Mouse (Mus musculus) liver, embryonic 12.5 days (tissue): ENCODE measurements around the gene Sh3glb1. TPM values are rescaled to one million over a fixed set of nuclear protein-coding genes. Genes with fewer than 3 reads are reported as not detected.

Source experiments
- ATAC-seq: fragments of 200-750 bp; cut with Nextera tagmentation; 2 replicates; pipeline ENCODE4 v1.8.0; 2017; ENCODE audit warnings: moderate number of reproducible peaks, mild to moderate bottlenecking, moderate library complexity
- H3K27ac ChIP-seq: fragments of 300-500 bp; sonication (generic); 2 replicates; pipeline ENCODE4 v1.5.1; 2016; ENCODE audit warnings: mild to moderate bottlenecking
- H3K27me3 ChIP-seq: fragments of 300-500 bp; sonication (generic); replicated peaks from 2 replicates; pipeline ENCODE4 v1.6.1; 2016; ENCODE audit warnings: mild to moderate bottlenecking, moderate library complexity
- H3K36me3 ChIP-seq: fragments of 300-500 bp; sonication (generic); 2 replicates; pipeline ENCODE4 v1.6.1; 2016; ENCODE audit warnings: mild to moderate bottlenecking, moderate library complexity
- H3K4me1 ChIP-seq: fragments of 300-500 bp; sonication (generic); 2 replicates; pipeline ENCODE4 v1.6.1; 2016
- H3K4me2 ChIP-seq: fragments of 300-500 bp; sonication (generic); 2 replicates; pipeline ENCODE4 v1.6.1; 2016; ENCODE audit warnings: mild to moderate bottlenecking, moderate library complexity
- H3K4me3 ChIP-seq: fragments of 300-500 bp; sonication (generic); 2 replicates; pipeline ENCODE4 v1.5.1; 2016; ENCODE audit warnings: mild to moderate bottlenecking, moderate library complexity
- H3K9ac ChIP-seq: fragments of 300-500 bp; sonication (generic); 2 replicates; pipeline ENCODE4 v1.6.1; 2016; ENCODE audit warnings: mild to moderate bottlenecking, moderate library complexity
- H3K9me3 ChIP-seq: fragments of 300-500 bp; sonication (generic); replicated peaks from 2 replicates; pipeline ENCODE4 v1.6.1; 2016; ENCODE audit warnings: mild to moderate bottlenecking, moderate library complexity
- WGBS: fragments of 180-500 bp; shearing (Covaris S2); methylation state at CpG from one replicate; pipeline ENCODE4 v1.1.7; 2016; ENCODE audit not compliant: insufficient replicate concordance; 5-methylcytosine and 5-hydroxymethylcytosine counted together
- polyA plus RNA-seq: library from polyadenylated mRNA; unstranded; fragments of >200 nt; fragmentation: Nextera tagmentation; extraction: Ambion mirVana; gene quantifications from 2 replicates; pipeline ENCODE4 v1.2.1, GENCODE M21; 2016

The Sh3glb1 gene
- polyA plus RNA-seq, 1 experiment from 2014 or later = 88.7 TPM

DNA sequence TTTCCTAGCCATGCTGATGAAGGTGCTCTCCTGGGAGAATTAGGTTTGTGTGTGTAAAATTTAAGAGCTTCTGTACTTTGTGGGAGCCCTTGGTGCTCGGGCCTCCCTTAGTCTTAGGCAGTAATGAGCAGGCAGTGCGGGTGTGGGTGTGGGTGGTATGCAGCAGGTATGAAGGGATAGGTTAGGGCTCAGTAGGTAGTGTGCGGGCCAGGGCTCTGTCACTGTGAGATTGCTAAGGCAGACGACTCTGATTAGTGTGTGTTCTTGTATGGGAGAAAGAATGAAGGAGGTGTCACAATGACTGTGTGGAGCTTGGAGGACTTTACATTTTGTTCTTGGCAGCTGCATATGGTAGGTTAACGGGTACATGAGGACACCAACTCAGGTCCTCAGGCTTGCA lies 34.0 kb downstream of the Sh3glb1 start:
- no peak overlapping the region for H3K4me2 ChIP-seq
- no peak for ATAC-seq
- no peak overlapping the region for H3K4me3 ChIP-seq
- no peaks in the 10 kb centered on the region for H3K27me3 ChIP-seq
- H3K9ac ChIP-seq = no peak overlapping the region
- WGBS = 81% methylated on average over 5 of the region's 5 CpGs
- peaks cover 52% of the 10 kb centered on the region for H3K36me3 ChIP-seq
- H3K27ac ChIP-seq = peak overlapping the region; percentile 55; the same call in 1 of the 2 replicates
- H3K9me3 ChIP-seq = no peaks in the 10 kb centered on the region
- peaks cover 73% of the 10 kb centered on the region for H3K4me1 ChIP-seq

DNA sequence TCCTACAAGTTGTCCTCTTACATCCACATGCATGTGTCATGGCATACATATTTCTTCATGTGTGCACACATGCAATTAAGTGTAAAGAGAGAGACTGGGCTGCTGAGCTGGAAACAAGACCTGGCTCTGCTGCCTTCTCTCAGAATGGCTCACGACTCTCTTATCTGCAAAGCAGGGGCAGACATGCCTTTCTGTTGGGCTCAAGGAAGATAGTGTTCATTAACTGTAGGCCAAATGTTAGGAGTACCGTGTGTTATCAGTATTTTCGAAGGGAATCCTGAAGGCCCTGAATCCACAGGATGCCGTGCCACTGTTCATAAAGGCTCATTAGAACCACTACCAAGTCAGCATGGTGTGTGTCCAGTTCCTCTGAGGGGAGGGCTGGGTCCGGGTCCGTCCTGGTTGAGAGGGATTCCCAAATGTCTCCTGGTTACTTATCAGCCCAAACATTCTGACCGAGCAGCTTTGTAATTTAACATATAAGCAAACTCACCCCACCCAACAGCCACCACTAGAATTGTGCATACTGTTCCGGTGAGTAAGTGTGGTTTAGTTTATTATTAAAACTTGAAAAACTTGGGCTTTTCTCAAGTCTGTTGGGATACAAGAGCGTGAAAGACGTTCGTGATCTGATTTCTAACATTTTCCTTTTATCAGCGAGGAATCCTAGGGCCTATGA lies 36.9 kb downstream of the Sh3glb1 start:
- H3K27ac ChIP-seq = peak overlapping the region; percentile 93

DNA sequence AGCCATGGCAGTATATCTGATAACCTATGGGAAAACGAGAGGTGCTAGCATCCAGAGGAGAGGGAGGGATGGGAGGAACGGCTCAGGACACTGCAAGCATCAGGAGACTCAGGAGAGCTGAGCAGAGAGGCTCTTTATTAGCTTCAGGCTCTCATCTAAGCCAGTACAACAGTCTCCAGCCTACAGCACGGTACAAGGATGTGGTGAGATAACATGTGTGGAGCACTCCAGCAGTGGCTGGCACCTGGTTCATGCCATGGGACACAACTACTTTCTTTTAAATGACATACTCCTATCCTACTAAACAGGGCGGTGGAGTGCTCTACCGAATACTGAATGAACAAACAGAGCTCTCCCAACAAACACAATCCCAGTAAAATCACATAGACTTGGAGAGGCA lies 38.6 kb downstream of the Sh3glb1 start:
- Histone ChIP-seq H3K27me3 (no peaks in the 10 kb centered on the region), H3K9ac (no peak overlapping the region), H3K4me3 (no peak overlapping the region), H3K9me3 (no peaks in the 10 kb centered on the region), H3K27ac (peak overlapping the region; percentile 93), H3K4me2 (no peak overlapping the region), H3K4me1 (peaks cover 83% of the 10 kb centered on the region), H3K36me3 (peaks cover 18% of the 10 kb centered on the region)
- WGBS = 55% methylated on average over 5 of the region's 5 CpGs
- ATAC-seq = peak; percentile 48

More for the DNA sequence above, 36.9 kb downstream of the Sh3glb1 start:
- Histone ChIP-seq H3K9me3 (no peaks in the 10 kb centered on the region), H3K9ac (0 out of 2 replicates have a peak overlapping the region, but pooled peaks have one; percentile 15), H3K4me2 (peak overlapping the region; percentile 48), H3K27me3 (no peaks in the 10 kb centered on the region), H3K36me3 (peaks cover 32% of the 10 kb centered on the region), H3K4me3 (no peak overlapping the region), H3K4me1 (peaks cover 82% of the 10 kb centered on the region)
- 41% methylated on average over 12 of the region's 12 CpGs for WGBS
- ATAC-seq = peak; percentile 91

DNA sequence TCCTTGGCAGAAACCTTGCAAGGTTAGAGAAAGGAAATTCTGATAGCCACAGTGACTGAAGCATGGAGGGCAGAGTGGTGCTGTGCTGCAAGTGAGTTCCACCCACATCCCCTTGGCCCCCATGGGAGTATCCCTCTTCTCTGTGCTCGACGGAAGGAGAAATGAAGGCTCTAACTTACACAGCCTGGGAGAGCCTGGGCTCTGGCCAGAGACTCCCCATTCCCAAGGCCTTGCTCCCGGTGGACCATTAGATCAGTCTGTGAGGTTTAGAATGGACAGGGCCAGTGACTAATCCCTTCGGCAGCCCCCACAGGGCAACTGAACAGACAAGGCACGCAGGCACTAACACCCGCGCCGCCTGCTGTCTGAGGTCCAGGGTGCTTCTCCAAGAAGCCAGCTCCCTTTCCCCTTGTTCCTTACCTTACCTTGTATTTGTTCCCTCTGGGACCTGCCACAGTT lies 40.4 kb downstream of the Sh3glb1 start:
- H3K27me3 ChIP-seq = no peaks in the 10 kb centered on the region
- H3K9me3 ChIP-seq = no peaks in the 10 kb centered on the region
- H3K4me3 ChIP-seq = no peak overlapping the region
- H3K27ac ChIP-seq = peak overlapping the region; percentile 38; the same call in 1 of the 2 replicates
- no peak overlapping the region for H3K4me2 ChIP-seq
- H3K36me3 ChIP-seq = peaks cover 7% of the 10 kb centered on the region; the same call in 1 of the 2 replicates
- 71% methylated on average over 8 of the region's 8 CpGs for WGBS
- ATAC-seq = no peak
- H3K4me1 ChIP-seq = peaks cover 83% of the 10 kb centered on the region
- H3K9ac ChIP-seq = peak overlapping the region; percentile 13; the same call in 1 of the 2 replicates

DNA sequence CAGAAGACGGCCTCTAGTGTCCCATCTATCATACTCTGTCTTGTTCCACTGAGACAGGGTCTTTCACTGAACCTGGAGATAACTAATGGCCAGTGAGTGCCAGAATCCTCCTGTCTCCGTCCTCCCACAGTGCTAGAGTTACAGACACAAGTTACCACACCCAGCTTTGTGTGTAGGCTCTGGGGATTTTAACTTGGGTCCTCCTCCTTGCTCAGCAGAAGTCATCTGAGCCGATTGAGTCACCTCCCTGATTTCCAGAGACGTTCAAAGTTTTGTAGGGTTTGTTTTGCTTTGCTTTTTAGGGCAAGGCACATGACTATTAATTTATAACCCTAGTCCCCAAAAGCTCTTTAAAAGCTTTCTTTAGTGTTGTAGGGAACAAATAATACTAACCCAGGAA lies 41.0 kb downstream of the Sh3glb1 start:
- peaks cover under 1% of the 10 kb centered on the region; the same call in 1 of the 2 replicates for H3K36me3 ChIP-seq
- H3K4me2 ChIP-seq = no peak overlapping the region
- no peaks in the 10 kb centered on the region for H3K9me3 ChIP-seq
- ATAC-seq = no peak
- peak overlapping the region; percentile 38; the same call in 1 of the 2 replicates for H3K27ac ChIP-seq
- 35% methylated on average over 4 of the region's 4 CpGs for WGBS
- H3K4me3 ChIP-seq = no peak overlapping the region
- H3K4me1 ChIP-seq = peaks cover 81% of the 10 kb centered on the region
- H3K27me3 ChIP-seq = no peaks in the 10 kb centered on the region
- 0 out of 2 replicates have a peak overlapping the region, but pooled peaks have one; percentile 13 for H3K9ac ChIP-seq

DNA sequence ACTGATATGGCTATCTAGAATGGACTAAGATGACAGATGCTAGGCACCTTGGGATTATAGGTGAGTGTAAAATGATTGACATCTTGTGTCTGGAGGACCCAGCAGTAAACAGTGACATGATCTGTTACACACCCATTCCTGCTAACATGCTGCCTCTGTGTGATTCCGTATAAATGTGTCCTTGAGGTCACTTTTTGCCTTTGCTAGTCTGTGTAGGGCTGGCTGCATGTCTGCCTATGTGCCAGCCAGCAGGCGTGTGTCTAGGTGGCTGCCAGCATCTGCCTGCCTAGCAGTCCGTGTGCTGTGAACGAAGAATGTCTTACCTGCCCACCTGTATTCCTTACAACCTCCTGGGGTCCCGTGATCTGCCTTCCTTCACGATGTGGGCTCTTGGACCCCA lies 42.4 kb downstream of the Sh3glb1 start:
- Histone ChIP-seq H3K4me1 (peaks cover 72% of the 10 kb centered on the region), H3K9ac (no peak overlapping the region), H3K27ac (no peak overlapping the region), H3K9me3 (no peaks in the 10 kb centered on the region), H3K27me3 (no peaks in the 10 kb centered on the region), H3K4me2 (no peak overlapping the region), H3K36me3 (no peaks in the 10 kb centered on the region), H3K4me3 (no peak overlapping the region)
- 84% methylated on average over 6 of the region's 6 CpGs for whole genome bisulfite sequencing
- ATAC-seq = no peak

DNA sequence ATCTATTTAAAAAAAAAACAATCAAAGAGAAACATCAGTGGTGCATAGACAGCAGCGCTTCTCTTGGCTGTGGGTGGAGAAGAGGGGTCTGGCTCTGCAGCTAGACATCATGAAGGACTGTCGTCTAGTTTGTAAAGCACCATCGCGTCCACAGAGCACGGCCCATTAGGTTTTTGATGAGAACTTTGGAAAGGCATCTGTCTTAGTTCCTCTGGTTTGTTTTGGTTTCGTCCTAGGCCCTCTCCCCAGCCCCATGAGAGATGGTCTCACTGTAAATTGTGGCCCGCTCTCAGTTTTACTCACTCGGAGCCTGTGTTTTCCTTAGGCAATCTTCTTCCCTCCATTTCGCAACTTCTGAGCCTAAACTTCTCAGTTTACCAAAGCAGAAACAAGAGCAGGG lies 43.9 kb downstream of the Sh3glb1 start:
- Histone ChIP-seq H3K9ac (no peak overlapping the region), H3K27me3 (no peaks in the 10 kb centered on the region), H3K27ac (0 out of 2 replicates have a peak overlapping the region, but pooled peaks have one; percentile 0), H3K9me3 (no peaks in the 10 kb centered on the region), H3K4me1 (peaks cover 72% of the 10 kb centered on the region), H3K4me2 (no peak overlapping the region), H3K4me3 (no peak overlapping the region), H3K36me3 (no peaks in the 10 kb centered on the region)
- no peak for ATAC-seq
- WGBS = 83% methylated on average over 9 of the region's 9 CpGs

DNA sequence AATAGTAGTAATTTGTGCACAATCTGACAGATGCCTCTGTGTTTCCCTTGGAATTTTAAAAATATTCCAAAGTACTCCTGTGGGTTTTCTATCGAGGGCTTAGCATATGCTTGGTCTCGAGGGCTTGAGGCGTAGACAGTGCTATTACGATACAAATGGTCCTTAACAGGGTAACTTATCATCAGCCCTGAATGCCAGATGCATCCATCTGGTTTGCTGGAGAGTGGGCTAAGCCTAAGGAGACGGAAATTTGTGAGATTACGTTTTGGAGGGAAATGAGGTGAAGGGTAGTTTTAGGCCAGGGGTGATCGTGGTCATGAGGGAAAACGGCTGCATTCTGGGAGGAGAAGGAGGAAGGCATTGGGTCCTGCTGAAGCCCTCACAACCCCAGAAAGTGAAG lies 48.1 kb downstream of the Sh3glb1 start:
- peak overlapping the region; percentile 66 for H3K4me2 ChIP-seq

DNA sequence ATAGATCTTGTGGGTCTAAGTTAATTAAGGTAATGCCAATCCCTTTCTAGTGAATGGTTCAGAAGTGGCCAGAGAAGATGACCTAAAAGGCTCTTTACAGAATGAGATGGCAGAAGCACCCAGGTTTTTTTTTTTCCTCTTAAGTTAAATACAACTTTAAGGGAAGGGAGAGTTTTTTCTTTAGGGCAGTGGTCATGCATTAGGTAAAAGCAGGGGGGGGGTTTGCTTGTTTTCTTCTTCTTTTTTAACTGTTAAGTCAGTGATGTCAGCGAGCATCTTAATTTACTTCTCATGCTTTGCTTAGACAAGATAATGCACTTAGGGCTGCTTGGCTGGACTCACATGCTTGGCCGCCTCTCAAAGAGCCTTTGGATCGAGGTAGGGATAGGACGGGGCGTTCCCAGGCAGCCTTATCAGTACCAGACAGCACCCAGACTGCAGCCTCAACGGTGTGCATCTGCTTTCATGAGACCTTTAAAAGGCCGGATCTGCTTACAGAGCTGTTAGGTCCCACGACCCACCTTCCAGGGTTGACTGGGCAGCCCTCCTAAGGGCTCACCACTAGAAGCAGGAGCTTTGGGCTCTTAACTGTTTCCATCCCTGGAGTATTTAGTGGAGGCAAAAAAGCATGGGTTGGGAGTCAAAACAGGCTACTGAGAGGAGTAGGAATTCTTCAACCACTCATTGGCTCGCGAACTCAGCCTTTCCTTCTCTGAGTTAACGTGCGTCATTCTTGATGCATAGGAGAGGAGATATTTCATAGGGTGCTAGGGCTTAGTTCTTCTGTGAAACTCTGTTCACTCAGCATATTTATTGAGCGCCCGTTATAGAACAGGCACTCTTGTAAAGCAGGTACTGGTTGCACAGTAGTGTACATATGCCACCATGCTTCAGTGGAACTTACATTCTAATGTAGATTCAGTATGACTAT lies 49.9 kb downstream of the Sh3glb1 start:
- peak overlapping the region; percentile 64 for H3K9ac ChIP-seq
- H3K9me3 ChIP-seq = no peaks in the 10 kb centered on the region
- 25% methylated on average over 14 of the region's 14 CpGs for WGBS
- peak; percentile 98 for ATAC-seq
- no peaks in the 10 kb centered on the region for H3K36me3 ChIP-seq
- peak overlapping the region; percentile 28; the same call in 1 of the 2 replicates for H3K4me3 ChIP-seq
- H3K27me3 ChIP-seq = no peaks in the 10 kb centered on the region
- H3K4me1 ChIP-seq = peaks cover 83% of the 10 kb centered on the region
- H3K4me2 ChIP-seq = peak overlapping the region; percentile 66
- H3K27ac ChIP-seq = peak overlapping the region; percentile 98

More for the DNA sequence above, 48.1 kb downstream of the Sh3glb1 start:
- H3K9me3 ChIP-seq = no peaks in the 10 kb centered on the region
- H3K9ac ChIP-seq = peak overlapping the region; percentile 64; the same call in 1 of the 2 replicates
- 58% methylated on average over 8 of the region's 8 CpGs for WGBS
- ATAC-seq = no peak
- no peaks in the 10 kb centered on the region for H3K36me3 ChIP-seq
- H3K27ac ChIP-seq = peak overlapping the region; percentile 98
- no peaks in the 10 kb centered on the region for H3K27me3 ChIP-seq
- peaks cover 75% of the 10 kb centered on the region for H3K4me1 ChIP-seq
- H3K4me3 ChIP-seq = no peak overlapping the region

DNA sequence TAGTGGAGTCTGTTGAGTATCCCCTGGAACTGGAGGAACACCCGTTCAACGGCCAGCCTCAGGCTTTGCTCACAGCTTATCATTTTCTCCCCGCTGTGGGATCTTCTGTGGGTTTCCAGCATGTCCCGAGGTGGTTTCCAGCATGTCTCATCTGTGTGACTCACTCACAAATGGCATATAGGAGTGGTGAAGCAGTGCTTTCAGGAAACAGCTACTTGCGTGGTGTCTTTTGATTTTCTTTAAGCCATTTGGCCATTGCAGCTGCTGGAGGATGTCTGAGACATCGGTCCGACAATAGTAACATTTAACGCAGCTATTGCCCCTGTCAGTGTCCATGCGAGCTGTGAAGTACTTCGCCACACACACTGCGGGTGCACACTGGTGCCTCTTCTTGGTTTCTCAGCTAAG lies 50.7 kb downstream of the Sh3glb1 start:
- WGBS = 41% methylated on average over 11 of the region's 11 CpGs
- Histone ChIP-seq H3K36me3 (no peaks in the 10 kb centered on the region), H3K4me2 (peak overlapping the region; percentile 66), H3K27me3 (no peaks in the 10 kb centered on the region), H3K27ac (peak overlapping the region; percentile 98), H3K9ac (peak overlapping the region; percentile 58), H3K4me1 (peaks cover 82% of the 10 kb centered on the region), H3K4me3 (no peak overlapping the region), H3K9me3 (no peaks in the 10 kb centered on the region)
- peak; percentile 26; the same call in 1 of the 2 replicates for ATAC-seq

DNA sequence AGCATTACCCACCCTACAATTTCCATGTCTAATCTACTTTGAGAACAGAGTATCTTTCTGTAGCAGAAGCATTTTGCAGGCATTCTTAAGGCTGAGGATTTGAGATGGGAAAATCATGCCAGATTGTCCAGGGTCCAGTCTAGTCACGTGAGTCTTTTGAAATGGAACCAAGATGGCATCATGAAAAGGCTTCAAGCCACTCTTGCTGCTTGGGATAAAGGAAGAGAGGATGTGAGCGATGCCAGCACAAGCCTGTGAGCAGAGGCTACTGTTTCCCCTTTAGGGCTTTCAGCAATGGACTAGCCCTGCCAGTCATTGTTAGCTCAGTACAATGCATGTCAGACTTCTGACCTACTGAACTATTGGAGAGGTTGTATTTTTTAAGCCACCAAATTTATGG lies 51.2 kb downstream of the Sh3glb1 start:
- Histone ChIP-seq H3K9me3 (no peaks in the 10 kb centered on the region), H3K27me3 (no peaks in the 10 kb centered on the region), H3K9ac (peak overlapping the region; percentile 58), H3K4me1 (peaks cover 86% of the 10 kb centered on the region), H3K4me3 (no peak overlapping the region), H3K4me2 (peak overlapping the region; percentile 66), H3K36me3 (no peaks in the 10 kb centered on the region), H3K27ac (peak overlapping the region; percentile 98)
- no peak for ATAC-seq
- WGBS = 63% methylated on average over 2 of the region's 2 CpGs
